17 mouse cellular contexts compared by ENCODE assay signal in the genomic region with DNA sequence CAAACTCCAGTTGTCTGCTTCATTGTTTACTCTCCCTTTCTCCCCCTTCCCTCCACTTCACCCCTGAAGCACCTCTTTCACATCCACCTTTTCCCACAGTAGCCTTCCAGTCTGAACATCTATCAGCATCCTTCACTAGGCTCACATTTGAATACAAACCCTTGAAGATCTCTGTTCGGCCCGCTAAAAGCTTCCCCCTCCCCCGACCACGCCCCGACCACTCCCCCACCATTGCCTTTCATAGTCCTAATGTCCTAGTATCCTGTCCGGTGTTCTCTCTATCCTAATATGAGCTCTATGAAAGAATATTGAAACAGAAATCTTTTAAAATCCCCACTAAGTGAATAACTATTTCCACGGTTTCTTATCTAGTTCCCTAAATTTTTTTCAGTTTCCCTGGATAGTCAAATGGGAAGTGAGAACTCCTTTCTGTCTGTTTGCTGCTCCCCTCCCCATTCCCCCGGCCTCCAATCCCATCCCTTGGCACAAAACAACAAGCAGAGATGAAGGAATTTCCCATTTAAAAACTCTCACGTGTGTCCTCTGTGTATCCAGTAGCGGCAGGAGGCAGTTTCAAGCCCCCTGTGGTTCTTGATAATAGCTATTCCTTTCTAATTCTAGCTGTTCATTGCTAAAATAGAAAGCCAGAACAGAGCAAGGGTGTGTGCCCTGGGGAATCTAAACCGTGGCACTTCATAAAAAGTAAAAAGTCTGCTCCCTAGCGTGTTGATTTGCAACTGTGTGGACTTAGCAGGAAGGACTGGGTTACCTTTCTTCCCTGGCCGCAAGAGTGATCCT.
DNase-seq lines count a peak whose midpoint lies in the region; ATAC-seq and TF ChIP-seq lines count a peak whose summit lies in the region.
"Had no signal": no experiment of that assay in that cellular context is flagged by ENCODE, and none has a peak within 500 bp of the region (broad histone marks: within the 10 kb centered on the region; RNA-seq: fewer than 3 reads in every experiment).

No protein-coding gene starts in this region.

- no peaks in the 10 kb centered on the region for H3K36me3 ChIP-seq in neural tube, embryonic 11.5 days (ENCODE audit: control insufficient read depth, insufficient read depth, low read length)
- H3K36me3 ChIP-seq in midbrain, embryonic 10.5 days = no peaks in the 10 kb centered on the region
- H3K36me3 ChIP-seq: embryonic facial prominence, embryonic 13.5 days; liver, embryonic 13.5 days had no signal

- H3K9me3 ChIP-seq in neural tube, embryonic 11.5 days (ENCODE audit: control insufficient read depth, low read length) = no peaks in the 10 kb centered on the region
- H3K9me3 ChIP-seq in midbrain, embryonic 10.5 days (replicated peaks) = no peaks in the 10 kb centered on the region
- H3K9me3 ChIP-seq: embryonic facial prominence, embryonic 13.5 days; liver, embryonic 13.5 days had no signal

- intact Hi-C loops in gastrocnemius, adult 2 months (cut with DNase I) = no loop called here

- TF ChIP-seq POLR2A in lung, adult 2 months (IDR thresholded peaks at IDR 0.05; ENCODE audit: borderline replicate concordance, extremely low read depth, low read depth, low read length) = no peak

- H3K27ac ChIP-seq in gastrocnemius, adult 2 months = no peak overlapping the region
- H3K27ac ChIP-seq in neural tube, embryonic 11.5 days (ENCODE audit: low read depth, low read length) = no peak overlapping the region
- peak overlapping the region; percentile 46 for H3K27ac ChIP-seq in midbrain, embryonic 10.5 days (replicated peaks)
- H3K27ac ChIP-seq: embryonic facial prominence, embryonic 13.5 days; left cerebral cortex, adult 2 months; liver, embryonic 13.5 days had no signal

- peak; percentile 58 for ATAC-seq in neural tube, embryonic 11.5 days (ENCODE audit: insufficient read depth, low FRiP score, low TSS enrichment)
- ATAC-seq in frontal cortex, adult (ENCODE audit: low TSS enrichment) = no peak

- no peak for DNase-seq in gastrocnemius, adult 2 months
- DNase-seq in gastrocnemius, adult 18-20 months (ENCODE audit: low spot score) = no peak
- no peak for DNase-seq in neural tube, embryonic 11.5 days (ENCODE audit: low spot score)
- DNase-seq in neural tube, embryonic 10.5 days (ENCODE audit: extremely low spot score, low spot score) = no peak
- DNase-seq in midbrain, embryonic 10.5 days (ENCODE audit: low spot score) = no peak
- no peak for DNase-seq in kidney, postnatal 4 days
- DNase-seq in lung, adult 2 months = no peak
- DNase-seq: adrenal gland, postnatal 10 days; cerebellum, adult 18-20 months; gastrocnemius, postnatal 25 days; kidney, postnatal 10 days; liver, embryonic 13.5 days; thymus, postnatal 14 days had no signal

- no peak overlapping the region for H3K4me2 ChIP-seq in neural tube, embryonic 11.5 days (ENCODE audit: low read depth)
- H3K4me2 ChIP-seq: embryonic facial prominence, embryonic 13.5 days; liver, embryonic 13.5 days had no signal

- no peaks in the 10 kb centered on the region for H3K27me3 ChIP-seq in neural tube, embryonic 11.5 days (ENCODE audit: control insufficient read depth, insufficient read depth, low read length)
- no peaks in the 10 kb centered on the region for H3K27me3 ChIP-seq in midbrain, embryonic 10.5 days (ENCODE audit: low read depth, poor library complexity, severe bottlenecking)
- H3K27me3 ChIP-seq: megakaryocyte, embryonic 14.5 days had no signal

- H3K4me1 ChIP-seq in neural tube, embryonic 11.5 days (ENCODE audit: control insufficient read depth, insufficient read depth, low read length) = peaks cover 16% of the 10 kb centered on the region
- H3K4me1 ChIP-seq in midbrain, embryonic 10.5 days = peaks cover 32% of the 10 kb centered on the region
- no peaks in the 10 kb centered on the region for H3K4me1 ChIP-seq in lung, adult 2 months (ENCODE audit: control insufficient read depth, insufficient read depth, low read length)
- H3K4me1 ChIP-seq: embryonic facial prominence, embryonic 13.5 days; megakaryocyte, embryonic 14.5 days had no signal

- H3K9ac ChIP-seq in neural tube, embryonic 11.5 days (ENCODE audit: low read length) = no peak overlapping the region
- H3K9ac ChIP-seq: embryonic facial prominence, embryonic 13.5 days; liver, embryonic 13.5 days had no signal

- TF ChIP-seq CTCF in gastrocnemius, adult 2 months (IDR thresholded peaks at IDR 0.05) = no peak
- TF ChIP-seq CTCF in lung, adult 2 months (IDR thresholded peaks at IDR 0.05; ENCODE audit: insufficient read depth, low read length) = no peak

- peak overlapping the region; percentile 32; the same call in 1 of the 2 replicates for H3K4me3 ChIP-seq in gastrocnemius, adult 2 months
- H3K4me3 ChIP-seq in neural tube, embryonic 11.5 days (ENCODE audit: low read depth, low read length) = no peak overlapping the region
- peak overlapping the region; percentile 20; the same call in 1 of the 2 replicates for H3K4me3 ChIP-seq in midbrain, embryonic 10.5 days
- H3K4me3 ChIP-seq in lung, adult 2 months (replicated peaks; ENCODE audit: extremely low read depth, low read depth, low read length) = no peak overlapping the region
- H3K4me3 ChIP-seq: embryonic facial prominence, embryonic 13.5 days; left cerebral cortex, adult 2 months; liver, embryonic 13.5 days; megakaryocyte, embryonic 14.5 days had no signal

- 12% methylated on average over 13 of the region's 13 CpGs for WGBS in neural tube, embryonic 11.5 days
- WGBS in midbrain, embryonic 10.5 days = 16% methylated on average over 13 of the region's 13 CpGs
- 35% methylated on average over 13 of the region's 13 CpGs for WGBS in lung, adult 2 months

Comparison
In these comparisons a context has a peak if more than half of its experiments do, and no peak if none do; other contexts are left out.
1. H3K4me3 ChIP-seq: peak in gastrocnemius, adult 2 months (single experiment) and midbrain, embryonic 10.5 days (single experiment); none in neural tube, embryonic 11.5 days (single experiment) and lung, adult 2 months (single experiment).